Mouse (Mus musculus): Measurements from ENCODE around the gene Zfp277. TPM values are rescaled to one million over a fixed set of nuclear protein-coding genes. Genes with fewer than 3 reads are reported as not detected.

Gene Zfp277
- total RNA-seq, 4 experiments from 2014 or later = 26.3 to 28.7 (median 26.9) TPM

- no peak for DNase-seq (ENCODE audit: low spot score in 2 of 2)
Observed at GRCm38 (mm10) chr12:40446450-40447381, 1.0 kb upstream of the Zfp277 start.

- DNase-seq (ENCODE audit: low spot score in 2 of 2) = no peak
Observed at GRCm38 (mm10) chr12:40445206-40445605, 496 bp downstream of the Zfp277 start.

DNA sequence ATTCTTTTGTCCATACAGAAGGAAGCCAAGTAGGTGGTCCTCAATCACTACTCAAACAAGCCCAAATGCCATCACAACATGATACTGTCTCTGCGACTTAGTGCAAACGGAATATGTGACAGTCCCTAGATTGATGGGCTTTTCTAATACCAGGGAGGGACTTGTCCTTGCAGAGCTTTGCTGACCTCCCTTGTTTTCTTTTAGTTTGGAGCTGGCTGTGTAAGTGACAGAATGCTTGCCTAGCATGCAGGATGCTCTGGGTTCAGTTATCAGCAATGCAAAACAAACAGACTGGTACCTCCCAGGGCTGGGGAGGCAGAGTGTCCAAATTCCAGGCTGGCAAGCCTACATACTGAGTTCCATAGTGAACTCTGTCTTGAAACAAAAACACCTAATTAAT, 7.7 kb downstream of the Zfp277 start:
- DNase-seq (ENCODE audit: low spot score in 2 of 2) = no peak

DNA sequence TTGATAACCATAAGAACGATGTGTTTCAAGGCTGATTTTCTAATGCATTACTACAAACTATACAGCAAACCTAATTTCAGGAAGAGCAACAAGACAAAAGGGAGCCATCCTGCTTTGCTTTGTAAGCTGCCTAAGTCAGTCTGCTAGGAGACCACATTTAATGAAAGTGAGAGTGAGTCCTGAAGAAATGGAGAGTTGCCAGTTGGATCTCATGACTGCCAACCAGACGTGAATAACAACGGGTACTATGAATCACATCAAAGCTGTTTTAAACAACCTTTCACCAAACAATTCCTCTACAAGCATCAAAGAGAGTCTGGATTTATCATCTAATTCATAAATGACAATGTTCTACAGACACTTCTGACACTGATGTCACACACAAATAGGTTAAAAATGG, 11.6 kb downstream of the Zfp277 start:
- peak in 1 of 2 experiments; percentile 37 for DNase-seq (ENCODE audit: low spot score in 2 of 2)

DNA sequence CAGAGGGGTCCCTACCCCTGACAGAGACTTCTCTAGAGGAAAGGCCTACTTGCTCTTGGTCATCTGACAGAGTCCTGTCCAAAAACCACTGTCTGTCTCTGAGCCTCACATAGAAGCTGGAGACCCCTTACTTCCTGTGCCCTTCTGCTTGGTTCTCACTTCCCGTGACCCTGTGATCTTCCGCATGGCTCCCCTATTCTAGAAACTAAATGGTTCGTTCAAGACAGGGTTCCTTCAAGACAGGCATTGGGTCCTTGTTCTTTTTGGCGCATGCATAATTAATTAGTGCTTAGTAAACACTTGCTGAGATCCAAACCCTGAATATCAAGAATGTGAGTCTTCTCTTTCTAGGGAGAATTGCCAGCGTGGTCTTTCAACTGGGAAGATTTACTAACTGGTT, 14.6 kb downstream of the Zfp277 start:
- DNase-seq (ENCODE audit: low spot score in 2 of 2) = no peak

DNA sequence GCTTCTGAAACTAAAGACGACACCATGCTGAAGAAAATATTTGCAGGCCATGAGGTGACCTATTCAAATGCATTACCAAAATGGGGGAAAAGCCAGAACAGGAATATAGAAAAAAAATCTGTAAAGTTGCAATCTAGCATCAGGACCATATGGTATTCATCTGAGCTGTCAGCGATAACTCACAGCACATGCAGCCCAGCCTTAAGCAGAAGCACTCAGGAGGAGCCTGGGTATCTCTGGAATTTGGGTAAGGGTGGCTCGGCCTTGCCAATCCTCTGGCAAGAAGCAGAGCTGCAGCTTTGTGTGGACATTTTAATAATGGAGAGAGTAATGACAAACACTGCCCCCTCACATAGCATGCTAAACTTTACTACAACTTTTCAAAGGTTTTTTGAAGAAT, 15.7 kb downstream of the Zfp277 start:
- no peak for DNase-seq (ENCODE audit: low spot score in 2 of 2)

- DNase-seq (ENCODE audit: low spot score in 2 of 2) = no peak
Observed at GRCm38 (mm10) chr12:40427606-40428005, 18.1 kb downstream of the Zfp277 start.

- DNase-seq (ENCODE audit: low spot score in 2 of 2) = no peak
Observed at GRCm38 (mm10) chr12:40424991-40425390, 20.7 kb downstream of the Zfp277 start.

DNA sequence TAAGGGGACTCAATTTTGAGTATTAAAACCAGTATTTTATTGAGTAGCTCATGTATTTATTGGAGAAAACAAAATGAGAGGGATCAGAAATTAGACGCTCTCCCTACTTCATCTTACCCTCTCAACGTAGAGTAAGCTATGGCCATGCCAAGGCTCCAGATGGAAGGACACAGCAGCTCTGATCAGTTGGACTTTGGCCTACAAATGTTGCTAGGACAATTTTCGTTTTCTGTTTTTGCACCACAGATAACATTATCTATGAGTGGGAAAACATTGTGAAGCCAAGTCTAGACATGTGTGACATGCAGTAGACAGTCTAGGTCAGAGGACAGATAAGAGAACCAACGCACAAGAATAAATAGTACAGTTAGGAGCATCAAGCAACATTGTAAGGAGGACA, 28.4 kb downstream of the Zfp277 start:
- DNase-seq (ENCODE audit: low spot score in 2 of 2) = no peak

DNA sequence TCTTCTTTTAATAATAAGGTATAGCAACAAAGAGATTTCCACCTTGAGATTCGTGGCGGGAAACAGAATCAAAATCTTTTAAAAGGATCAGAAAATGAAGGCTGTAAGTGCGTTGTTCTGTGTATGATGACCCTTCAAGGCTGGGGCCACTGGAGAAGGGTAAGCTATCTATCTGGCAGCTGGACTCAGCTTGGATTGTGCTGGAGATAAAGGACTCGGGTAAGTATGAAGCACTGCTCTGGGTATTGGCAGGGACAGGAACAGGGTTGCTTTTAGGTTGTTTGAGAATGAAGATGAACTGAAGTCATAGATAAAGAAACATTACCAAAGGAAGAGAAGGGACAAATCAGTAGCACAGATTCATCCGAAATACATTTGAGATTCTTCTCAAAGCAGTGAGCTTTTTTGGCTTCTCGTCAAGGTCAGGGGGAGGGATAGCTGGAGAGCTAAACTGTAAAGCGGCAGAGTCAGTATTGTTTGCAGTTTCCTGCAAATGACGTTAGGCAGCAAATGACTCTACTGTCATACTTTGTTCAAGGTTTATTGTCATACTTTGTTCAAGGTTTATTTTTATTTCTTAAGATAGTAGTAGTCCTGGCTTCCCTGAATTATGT, 30.3 kb downstream of the Zfp277 start:
- DNase-seq (ENCODE audit: low spot score in 2 of 2) = no peak

- no peak for DNase-seq (ENCODE audit: low spot score in 2 of 2)
Observed at GRCm38 (mm10) chr12:40414682-40415311, 30.9 kb downstream of the Zfp277 start.

DNA sequence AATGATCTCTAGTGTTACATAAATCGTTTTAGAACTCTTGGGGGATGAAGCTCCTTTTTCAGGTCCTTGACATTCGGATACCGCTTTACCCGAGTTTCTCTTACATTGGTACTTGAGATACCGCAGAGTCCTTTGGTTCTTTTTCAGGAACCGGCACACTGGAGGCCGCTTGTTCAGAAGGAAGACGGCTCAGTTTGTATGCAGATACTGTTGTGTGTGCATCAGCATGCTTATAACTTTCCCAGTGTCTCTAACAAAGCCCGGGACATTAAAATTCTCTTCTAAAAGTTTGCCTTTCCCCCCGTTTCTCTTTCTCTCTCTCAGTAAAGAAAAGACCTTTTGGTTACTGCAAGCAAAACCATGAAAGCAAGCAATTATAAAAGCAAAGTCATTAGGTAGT, 45.9 kb downstream of the Zfp277 start:
- DNase-seq (ENCODE audit: low spot score in 2 of 2) = no peak

- DNase-seq (ENCODE audit: low spot score in 2 of 2) = no peak
Observed at GRCm38 (mm10) chr12:40399386-40399785, 46.3 kb downstream of the Zfp277 start.

DNA sequence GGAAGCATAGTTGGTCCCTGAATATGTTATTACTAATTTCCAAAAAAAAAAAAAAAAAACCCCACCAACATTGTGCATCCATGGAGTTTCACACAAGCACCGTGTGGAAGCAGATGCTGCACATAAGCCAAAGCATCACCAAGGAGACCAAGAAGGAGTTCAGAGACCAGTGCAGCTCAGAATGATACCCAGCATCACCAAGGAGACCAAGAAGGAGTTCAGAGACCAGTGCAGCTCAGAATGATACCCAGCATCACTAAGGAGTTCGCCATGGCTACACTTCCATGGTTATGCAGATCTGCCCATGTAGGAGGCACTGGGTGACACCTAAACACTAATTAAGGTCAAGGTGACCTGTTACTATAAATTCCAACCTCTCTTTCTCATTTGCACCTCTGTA, 46.8 kb downstream of the Zfp277 start:
- DNase-seq (ENCODE audit: low spot score in 2 of 2) = no peak

DNA sequence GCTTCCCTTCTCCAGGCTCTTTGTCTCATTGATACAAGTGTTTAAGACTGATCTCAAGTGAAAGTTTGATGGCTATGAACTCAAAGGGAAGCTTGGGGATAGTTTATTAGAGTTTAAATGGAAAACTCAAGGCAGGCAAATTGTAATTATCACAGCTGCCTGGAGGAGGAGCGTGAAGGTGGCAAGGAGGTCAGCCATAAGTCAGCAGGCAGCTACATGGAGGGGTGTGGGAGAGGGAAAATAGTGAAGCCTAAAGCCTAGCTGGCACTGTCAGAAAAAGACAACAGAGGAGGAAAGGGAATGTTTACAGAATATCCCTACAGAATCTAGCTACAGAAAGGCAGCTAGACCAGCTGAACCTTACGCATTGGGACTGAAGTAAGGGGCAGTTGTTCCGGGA, 52.8 kb downstream of the Zfp277 start:
- no peak for DNase-seq (ENCODE audit: low spot score in 2 of 2)

GRCm38 (mm10) chr12:40391262-40391661, 54.4 kb downstream of the Zfp277 start:
- DNase-seq (ENCODE audit: low spot score in 2 of 2) = no peak

DNA sequence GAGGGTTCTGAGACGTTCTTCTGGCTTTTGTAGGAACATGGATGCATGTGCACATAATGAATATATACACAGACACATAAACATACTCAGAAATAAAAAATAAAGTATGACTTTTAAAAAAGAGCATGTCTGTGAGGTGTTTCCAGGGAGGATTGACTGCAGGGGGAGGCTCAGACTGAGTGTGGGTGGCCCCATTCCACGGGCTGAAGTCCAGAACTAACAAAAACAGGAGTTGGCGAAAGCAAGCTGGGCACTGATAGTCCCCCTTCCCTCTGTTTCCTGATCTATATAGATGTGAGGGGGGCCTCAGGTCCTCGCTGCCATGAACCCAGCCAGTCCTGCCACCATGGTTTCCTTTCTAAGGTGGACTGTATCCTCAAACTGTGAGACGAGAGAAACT, 57.9 kb downstream of the Zfp277 start:
- no peak for DNase-seq (ENCODE audit: low spot score in 2 of 2)

DNA sequence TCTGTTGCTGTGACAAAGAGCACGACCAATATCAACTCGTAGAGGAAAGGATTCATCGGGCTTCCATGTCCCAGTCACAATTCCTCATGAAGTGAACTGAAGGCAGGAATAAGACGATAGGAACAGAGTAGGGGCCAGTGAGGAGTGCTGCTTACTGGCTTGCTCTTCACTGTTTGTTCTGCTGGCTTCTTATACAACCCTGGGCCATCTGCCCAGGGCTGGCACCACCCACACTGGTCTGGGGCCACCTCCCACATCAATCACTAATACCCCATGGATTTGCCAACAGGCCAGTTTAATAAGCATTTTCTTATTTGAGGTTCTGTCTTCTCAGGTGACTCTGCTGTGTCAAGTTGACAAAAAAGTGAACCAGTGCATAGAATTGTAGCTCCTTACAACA, 60.4 kb downstream of the Zfp277 start:
- no peak for DNase-seq (ENCODE audit: low spot score in 2 of 2)

DNA sequence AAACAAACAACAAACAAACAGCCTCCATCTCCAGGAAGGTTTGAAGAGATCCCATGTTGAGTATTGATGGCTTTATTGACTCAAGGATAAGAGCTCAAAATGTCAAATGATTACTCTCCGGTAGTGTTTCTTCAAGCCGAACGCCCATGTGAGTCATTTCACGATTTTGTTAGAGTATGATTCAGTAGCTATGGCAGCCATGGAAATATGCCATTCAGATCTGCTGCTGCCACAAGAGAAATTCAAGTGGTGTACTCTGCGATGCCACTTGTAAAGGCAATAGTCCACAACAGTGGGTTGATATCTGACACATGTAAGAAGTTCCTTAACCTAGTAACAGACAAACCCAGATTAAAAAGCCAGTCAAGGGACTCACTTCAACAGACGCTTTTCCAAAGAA, 62.0 kb downstream of the Zfp277 start:
- DNase-seq (ENCODE audit: low spot score in 2 of 2) = no peak

DNA sequence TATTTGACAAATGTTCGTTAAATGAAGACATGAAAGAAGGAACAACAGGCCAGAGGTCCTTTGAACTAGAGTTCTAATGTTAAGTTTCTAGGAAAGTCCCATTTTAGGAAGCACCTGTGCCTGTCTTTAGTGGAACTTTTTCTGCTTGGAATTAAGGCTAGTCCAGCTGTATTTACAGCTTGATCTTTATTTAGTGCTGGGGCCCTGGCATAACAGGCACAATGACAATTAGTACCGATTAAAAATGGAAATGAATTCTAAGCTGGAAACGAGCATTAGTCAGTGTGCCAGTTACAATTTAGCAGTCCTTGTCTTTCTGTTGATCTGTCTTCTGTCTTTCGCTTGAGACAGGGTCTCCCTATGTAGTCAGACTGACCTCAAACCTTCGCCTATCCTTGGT, 63.2 kb downstream of the Zfp277 start:
- no peak for DNase-seq (ENCODE audit: low spot score in 2 of 2)

- no peak for DNase-seq (ENCODE audit: low spot score in 2 of 2)
Observed at GRCm38 (mm10) chr12:40381824-40382223, 63.9 kb downstream of the Zfp277 start.

DNA sequence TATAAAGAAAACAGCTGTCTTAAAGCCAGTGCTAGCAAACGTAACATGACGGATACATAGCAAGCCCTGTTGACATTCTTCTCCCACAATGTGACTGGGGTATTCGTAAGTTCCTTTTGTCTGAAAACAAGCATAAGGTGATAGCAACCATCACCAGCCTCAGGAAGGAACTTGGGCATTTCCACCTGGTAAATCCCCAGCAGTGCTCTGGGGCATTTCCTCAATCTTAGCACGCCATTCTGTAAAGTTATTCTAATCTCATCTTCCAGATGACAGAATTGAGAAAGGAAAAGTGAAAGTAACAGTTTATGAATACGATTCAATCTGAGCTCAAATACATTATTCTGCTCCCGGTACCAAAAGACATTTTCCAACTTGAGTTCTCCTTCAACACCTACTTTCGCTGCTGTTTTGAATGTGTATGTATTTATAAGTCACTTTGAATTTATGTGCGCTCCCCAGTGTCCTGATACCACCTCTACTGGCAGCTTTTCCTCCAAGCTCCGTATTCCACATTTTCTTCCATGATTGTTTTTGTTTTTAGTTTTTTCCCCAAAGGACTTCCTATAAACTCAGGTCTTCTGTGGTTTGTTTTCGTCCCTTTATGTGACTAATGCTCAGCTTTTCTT, 64.4 kb downstream of the Zfp277 start:
- DNase-seq (ENCODE audit: low spot score in 2 of 2) = no peak
